Mouse (Mus musculus) natural killer cell, adult 2 months (primary cell): ENCODE results near the gene Rasa2.
A peak's percentile ranks its signal among the peaks of the same experiment; 100 is the strongest.

Source experiments
- DNase-seq, 2 experiments: peaks; one replicate each; pipeline ENCODE4 v3.0.0; 2022; ENCODE audit warnings: low spot score in 2 of 2

Rasa2 gene

GRCm38 (mm10) chr9:96639451-96639850 is 8.0 kb upstream of the Rasa2 start:
- no peak for DNase-seq

GRCm38 (mm10) chr9:96638508-96638907 is 7.1 kb upstream of the Rasa2 start:
- DNase-seq, result no peak

- no peak for DNase-seq
Measured at GRCm38 (mm10) chr9:96637157-96637548, 5.7 kb upstream of the Rasa2 start.

- DNase-seq, result peak in 1 of 2 experiments; percentile 30
Measured at GRCm38 (mm10) chr9:96636423-96637156, 5.2 kb upstream of the Rasa2 start.

GRCm38 (mm10) chr9:96635899-96636298 is 4.5 kb upstream of the Rasa2 start:
- no peak for DNase-seq

GRCm38 (mm10) chr9:96635176-96635575 is 3.8 kb upstream of the Rasa2 start:
- DNase-seq, result no peak

GRCm38 (mm10) chr9:96633771-96634170 is 2.4 kb upstream of the Rasa2 start:
- DNase-seq, result peak; percentile 50 to 61

- DNase-seq, result no peak
Measured at GRCm38 (mm10) chr9:96632756-96633155, 1.3 kb upstream of the Rasa2 start.

- no peak for DNase-seq
Measured at GRCm38 (mm10) chr9:96632073-96632690, 765 bp upstream of the Rasa2 start.

- DNase-seq, result peak; percentile 79 to 85
Measured at GRCm38 (mm10) chr9:96630571-96631388, 637 bp downstream of the Rasa2 start.

- DNase-seq, result no peak
Measured at GRCm38 (mm10) chr9:96629151-96629550, 2.3 kb downstream of the Rasa2 start.

- no peak for DNase-seq
Measured at GRCm38 (mm10) chr9:96627557-96628085, 3.8 kb downstream of the Rasa2 start.

GRCm38 (mm10) chr9:96627042-96627441 is 4.4 kb downstream of the Rasa2 start:
- DNase-seq, result no peak

GRCm38 (mm10) chr9:96618448-96619176 is 12.8 kb downstream of the Rasa2 start:
- no peak for DNase-seq

GRCm38 (mm10) chr9:96612297-96612696 is 19.1 kb downstream of the Rasa2 start:
- DNase-seq, result no peak

- no peak for DNase-seq
Measured at GRCm38 (mm10) chr9:96611693-96612293, 19.6 kb downstream of the Rasa2 start.

GRCm38 (mm10) chr9:96610813-96611212 is 20.6 kb downstream of the Rasa2 start:
- no peak for DNase-seq

GRCm38 (mm10) chr9:96603416-96603815 is 28.0 kb downstream of the Rasa2 start:
- DNase-seq, result no peak

- no peak for DNase-seq
Measured at GRCm38 (mm10) chr9:96597899-96598298, 33.5 kb downstream of the Rasa2 start.

- DNase-seq, result no peak
Measured at GRCm38 (mm10) chr9:96592670-96593600, 38.5 kb downstream of the Rasa2 start.
